Mouse (Mus musculus) lung, postnatal 0 days (tissue): ENCODE results near the gene Naa35.

Experiments used
- CTCF ChIP-seq: IDR thresholded peaks from 2 replicates; pipeline ENCODE4 v1.5.1; 2016; ENCODE audit warnings: antibody characterized with exemption, mild to moderate bottlenecking
- EP300 ChIP-seq: IDR thresholded peaks from 2 replicates; pipeline ENCODE4 v1.6.1; 2016; ENCODE audit warnings: antibody characterized with exemption, mild to moderate bottlenecking, control low read depth

DNA sequence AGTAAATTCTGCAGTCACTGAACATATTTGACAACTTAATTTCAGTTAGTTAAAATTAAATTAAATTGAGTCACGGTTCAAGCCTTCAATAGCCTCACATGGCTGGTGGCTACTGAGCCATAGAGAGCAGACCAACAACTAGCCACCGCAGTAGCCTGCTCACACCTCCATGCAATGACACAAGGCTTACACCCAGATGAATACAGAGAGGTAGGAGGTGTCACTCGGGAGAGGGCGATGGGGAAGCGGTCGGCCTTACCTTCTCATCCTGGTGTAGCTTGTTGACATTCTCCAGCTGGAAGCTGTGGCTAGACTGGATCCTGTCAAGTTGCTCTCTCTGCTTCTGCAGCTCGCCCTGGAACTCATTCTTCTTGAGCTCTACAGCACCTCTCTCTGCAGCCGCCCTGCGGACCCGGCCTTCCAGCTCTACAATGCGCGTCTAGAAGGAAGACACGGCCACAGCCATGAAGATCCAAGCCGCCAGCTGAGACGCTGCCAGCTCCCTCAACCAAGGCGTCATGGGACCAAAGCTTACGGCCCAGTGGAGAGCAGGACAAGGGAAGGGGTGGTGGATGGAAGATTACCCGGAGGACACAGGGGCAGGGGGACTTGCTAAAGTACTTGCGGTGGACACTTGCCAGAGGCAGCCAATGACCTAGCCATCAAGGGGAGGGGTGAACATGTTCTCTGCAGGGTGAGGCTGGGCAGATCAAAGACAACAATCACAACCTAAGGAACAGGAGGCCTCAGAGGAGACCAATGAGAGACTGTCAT lies 79.1 kb downstream of the Naa35 start:
- TF ChIP-seq EP300 (no peak), CTCF (no peak)
